Mouse (Mus musculus) midbrain, embryonic 11.5 days (tissue): Measurements from ENCODE around the gene Fgfbp1. TPM values are rescaled to one million over a fixed set of nuclear protein-coding genes. Genes with fewer than 3 reads are reported as not detected.

Experiments used
- ATAC-seq: fragments of 200-750 bp; cut with Nextera tagmentation; 2 replicates; pipeline ENCODE4 v1.8.0; 2017; ENCODE audit warnings: moderate TSS enrichment, moderate library complexity; ENCODE audit not compliant: low FRiP score
- DNase-seq: peaks from one replicate; pipeline ENCODE4 v3.0.0; 2015; ENCODE audit warnings: low spot score; ENCODE audit errors: missing footprints
- H3K27ac ChIP-seq: fragments of 300-500 bp; sonication (generic); 2 replicates; pipeline ENCODE4 v1.5.1; 2014; ENCODE audit warnings: low read depth, low read length
- H3K27me3 ChIP-seq: fragments of 300-500 bp; sonication (generic); 2 replicates; pipeline ENCODE4 v1.6.1; 2014; ENCODE audit warnings: mild to moderate bottlenecking, low read length, moderate library complexity, mixed read lengths; ENCODE audit not compliant: control insufficient read depth, insufficient read depth
- H3K36me3 ChIP-seq: fragments of 300-500 bp; sonication (generic); 2 replicates; pipeline ENCODE4 v1.6.1; 2014; ENCODE audit warnings: mild to moderate bottlenecking, low read length, moderate library complexity, mixed read lengths; ENCODE audit not compliant: control insufficient read depth, insufficient read depth
- H3K4me1 ChIP-seq: fragments of 300-500 bp; sonication (generic); 2 replicates; pipeline ENCODE4 v1.6.1; 2014; ENCODE audit warnings: low read length; ENCODE audit not compliant: control insufficient read depth, insufficient read depth
- H3K4me2 ChIP-seq: fragments of 300-500 bp; sonication (generic); 2 replicates; pipeline ENCODE4 v1.6.1; 2014; ENCODE audit warnings: mild to moderate bottlenecking, moderate library complexity
- H3K4me3 ChIP-seq: fragments of 300-500 bp; sonication (generic); 2 replicates; pipeline ENCODE4 v1.5.1; 2014; ENCODE audit warnings: low read depth, low read length
- H3K9ac ChIP-seq: fragments of 300-500 bp; sonication (generic); 2 replicates; pipeline ENCODE4 v1.6.1; 2014; ENCODE audit warnings: low read length
- H3K9me3 ChIP-seq: fragments of 300-500 bp; sonication (generic); 2 replicates; pipeline ENCODE4 v1.6.1; 2016; ENCODE audit warnings: low read length; ENCODE audit not compliant: control insufficient read depth
- WGBS: fragments of 180-500 bp; shearing (Covaris S2); extraction: QIAGEN DNeasy Blood & Tissue Kit; methylation state at CpG from one replicate; pipeline ENCODE4 v1.1.7; 2014; 5-methylcytosine and 5-hydroxymethylcytosine counted together
- polyA plus RNA-seq: library from polyadenylated mRNA; unstranded; fragments of >200 nt; fragmentation: Nextera tagmentation; extraction: Ambion mirVana; gene quantifications from 2 replicates; pipeline ENCODE4 v1.2.1, GENCODE M21; 2014

The Fgfbp1 gene
- polyA plus RNA-seq, result 0.53 TPM in 1 of 2 replicates, not detected in the other

DNA sequence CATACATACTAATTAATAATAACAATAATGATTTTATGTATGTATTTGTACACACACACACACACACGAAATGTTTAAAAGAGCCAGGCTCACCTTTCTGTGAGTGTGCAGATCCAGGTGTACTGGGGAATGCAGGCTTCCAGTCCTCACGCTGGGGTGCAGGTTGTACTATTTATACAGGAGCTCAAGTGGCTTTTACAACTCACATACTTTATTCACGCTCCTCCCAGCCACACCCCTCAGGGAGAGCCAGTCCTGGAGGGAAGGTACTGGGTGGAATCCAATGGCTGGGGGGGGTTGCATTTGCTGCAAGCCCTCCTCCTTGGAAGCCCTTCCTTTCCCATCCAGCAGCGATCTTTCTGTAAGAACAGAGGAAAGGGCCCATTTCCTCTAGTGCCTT, at the start of gene Fgfbp1:
Gene Fgfbp1 (minus strand): TSS at position 160 of the 400 bp plus-strand sequence.
- H3K9ac ChIP-seq, result no peak within 1 kb of the TSS
- no peak within 1 kb of the TSS for H3K27ac ChIP-seq
- ATAC-seq (no peak), DNase-seq (no peak)
- 59% methylated on average over 4 of the region's 4 CpGs for WGBS
- H3K4me2 ChIP-seq, result no peak within 1 kb of the TSS
- H3K27me3 ChIP-seq, result no peaks in the 10 kb centered on the region
- H3K4me1 ChIP-seq, result no peaks in the 10 kb centered on the region
- no peaks in the 10 kb centered on the region for H3K9me3 ChIP-seq
- no peaks in the 10 kb centered on the region for H3K36me3 ChIP-seq
- no peak within 1 kb of the TSS for H3K4me3 ChIP-seq

DNA sequence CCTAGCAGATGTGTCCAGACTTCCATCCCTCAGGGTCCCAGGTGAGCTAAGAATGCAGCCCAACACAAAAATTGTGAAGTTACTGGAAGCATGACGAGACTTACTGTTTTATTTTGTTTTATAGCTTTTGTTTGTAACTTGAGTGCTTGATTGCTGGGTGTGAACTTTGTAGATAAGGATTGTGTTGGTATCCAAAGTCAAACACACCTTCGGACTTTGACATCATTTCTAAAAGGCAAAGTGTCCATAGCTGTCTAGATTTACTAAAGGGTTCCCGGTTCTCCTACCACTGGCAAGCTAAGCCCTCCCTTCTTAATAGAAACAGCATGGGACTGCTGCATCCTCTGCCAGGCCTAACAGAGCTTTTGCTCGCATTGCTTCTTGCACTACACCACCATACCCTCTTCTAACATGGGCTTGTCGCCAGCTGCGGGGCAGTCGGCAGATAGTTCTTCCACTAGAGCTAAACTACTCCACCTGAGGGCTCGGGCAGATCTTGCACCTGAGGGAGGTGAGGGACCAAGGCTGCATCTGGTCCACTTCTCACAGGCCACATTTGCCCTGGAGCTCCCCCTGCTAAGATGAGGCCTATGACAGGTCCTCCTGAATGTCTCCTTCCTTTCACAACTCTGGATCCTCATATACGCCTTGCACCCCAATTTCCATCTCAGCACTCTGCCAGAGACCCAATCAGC, 16.9 kb upstream of the Fgfbp1 start:
- WGBS, result 93% methylated on average over 9 of the region's 9 CpGs
- Histone ChIP-seq H3K27me3 (no peaks in the 10 kb centered on the region), H3K27ac (no peak overlapping the region), H3K9me3 (no peaks in the 10 kb centered on the region), H3K4me1 (no peaks in the 10 kb centered on the region), H3K9ac (no peak overlapping the region), H3K4me2 (no peak overlapping the region), H3K36me3 (peaks cover 10% of the 10 kb centered on the region), H3K4me3 (no peak overlapping the region)
- ATAC-seq (no peak), DNase-seq (no peak)

GRCm38 (mm10) chr5:43997626-43998025, 16.0 kb upstream of the Fgfbp1 start:
- no peak overlapping the region for H3K4me3 ChIP-seq
- DNase-seq (no peak), ATAC-seq (no peak)
- no peaks in the 10 kb centered on the region for H3K4me1 ChIP-seq
- H3K36me3 ChIP-seq, result peaks cover 10% of the 10 kb centered on the region
- no peak overlapping the region for H3K4me2 ChIP-seq
- H3K9ac ChIP-seq, result no peak overlapping the region
- 94% methylated on average over 8 of the region's 8 CpGs for WGBS
- H3K27me3 ChIP-seq, result no peaks in the 10 kb centered on the region
- H3K27ac ChIP-seq, result no peak overlapping the region
- no peaks in the 10 kb centered on the region for H3K9me3 ChIP-seq

- ATAC-seq (no peak), DNase-seq (no peak)
- H3K4me2 ChIP-seq, result no peak overlapping the region
- no peaks in the 10 kb centered on the region for H3K9me3 ChIP-seq
- H3K27me3 ChIP-seq, result no peaks in the 10 kb centered on the region
- H3K9ac ChIP-seq, result no peak overlapping the region
- no peaks in the 10 kb centered on the region for H3K4me1 ChIP-seq
- no peak overlapping the region for H3K27ac ChIP-seq
- WGBS, result 91% methylated on average over 4 of the region's 4 CpGs
- H3K36me3 ChIP-seq, result 0 out of 2 replicates have a peak, but pooled peaks cover 2% of the 10 kb centered on the region
- H3K4me3 ChIP-seq, result no peak overlapping the region
These were observed 14.6 kb upstream of the Fgfbp1 start for GRCm38 (mm10) chr5:43996162-43996561.

DNA sequence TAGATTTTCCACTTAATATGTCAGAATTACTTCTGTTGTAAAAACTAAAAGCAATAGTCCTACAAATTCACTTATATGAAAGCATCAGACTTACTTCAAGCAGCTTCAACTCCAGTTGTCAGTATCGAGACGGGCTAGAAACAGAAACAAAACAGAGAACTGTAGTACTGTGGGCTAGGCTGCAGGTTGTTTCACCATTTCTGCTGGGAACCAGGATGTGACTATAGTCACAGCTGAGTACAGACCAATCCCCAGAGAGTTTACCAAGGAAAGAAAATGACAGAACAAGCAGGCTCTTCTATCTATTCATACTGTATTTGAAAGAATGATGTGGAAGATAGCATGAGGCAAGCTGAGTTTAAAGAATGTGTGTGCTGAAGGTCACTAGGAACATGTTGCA, 13.4 kb upstream of the Fgfbp1 start:
- H3K4me3 ChIP-seq, result no peak overlapping the region
- WGBS, result 94% methylated on average over 2 of the region's 2 CpGs
- ATAC-seq, result no peak
- no peak overlapping the region for H3K9ac ChIP-seq
- no peaks in the 10 kb centered on the region for H3K27me3 ChIP-seq
- H3K27ac ChIP-seq, result no peak overlapping the region
- 0 out of 2 replicates have a peak, but pooled peaks cover 2% of the 10 kb centered on the region for H3K36me3 ChIP-seq
- no peaks in the 10 kb centered on the region for H3K4me1 ChIP-seq
- no peak overlapping the region for H3K4me2 ChIP-seq
- H3K9me3 ChIP-seq, result no peaks in the 10 kb centered on the region
- no peak for DNase-seq

DNA sequence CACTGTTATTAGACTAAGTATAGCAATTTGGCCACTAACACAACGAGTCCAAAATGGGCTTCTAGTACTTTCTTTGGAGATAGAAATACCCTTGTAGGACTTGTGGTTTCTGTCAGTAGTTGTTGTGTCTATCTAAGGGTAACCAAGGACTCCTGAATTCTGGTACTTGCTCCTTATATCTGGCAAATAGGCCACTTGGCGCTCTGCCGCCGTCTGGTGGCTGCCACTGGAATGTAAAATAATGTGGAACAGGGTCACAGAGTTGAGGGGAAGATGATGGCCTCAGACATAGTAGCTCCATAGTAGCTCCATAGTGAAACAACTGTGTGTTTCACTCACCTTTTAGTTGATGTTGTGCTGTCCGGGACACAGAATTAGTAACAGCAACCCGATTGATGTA, 8.7 kb upstream of the Fgfbp1 start:
- no peaks in the 10 kb centered on the region for H3K4me1 ChIP-seq
- ATAC-seq, result 0 out of 2 replicates have a peak, but pooled peaks have one; percentile 52
- WGBS, result 61% methylated on average over 6 of the region's 6 CpGs

GRCm38 (mm10) chr5:43989017-43989416, 7.4 kb upstream of the Fgfbp1 start:
- ATAC-seq, result no peak
- no peak overlapping the region for H3K4me3 ChIP-seq
- H3K4me1 ChIP-seq, result no peaks in the 10 kb centered on the region
- DNase-seq, result no peak
- 76% methylated on average over 5 of the region's 5 CpGs for WGBS
- H3K27ac ChIP-seq, result no peak overlapping the region
- no peaks in the 10 kb centered on the region for H3K27me3 ChIP-seq
- no peaks in the 10 kb centered on the region for H3K36me3 ChIP-seq
- no peak overlapping the region for H3K9ac ChIP-seq
- no peaks in the 10 kb centered on the region for H3K9me3 ChIP-seq
- H3K4me2 ChIP-seq, result no peak overlapping the region

More for the DNA sequence above, 8.7 kb upstream of the Fgfbp1 start:
- no peak overlapping the region for H3K4me3 ChIP-seq
- H3K27ac ChIP-seq, result no peak overlapping the region
- peak; percentile 92 for DNase-seq
- H3K4me2 ChIP-seq, result no peak overlapping the region
- no peaks in the 10 kb centered on the region for H3K36me3 ChIP-seq
- H3K27me3 ChIP-seq, result no peaks in the 10 kb centered on the region
- H3K9ac ChIP-seq, result no peak overlapping the region
- H3K9me3 ChIP-seq, result no peaks in the 10 kb centered on the region

GRCm38 (mm10) chr5:43986212-43986611, 4.6 kb upstream of the Fgfbp1 start:
- Histone ChIP-seq H3K4me2 (no peak overlapping the region), H3K4me1 (no peaks in the 10 kb centered on the region), H3K27ac (no peak overlapping the region), H3K36me3 (no peaks in the 10 kb centered on the region), H3K27me3 (no peaks in the 10 kb centered on the region), H3K4me3 (no peak overlapping the region), H3K9me3 (no peaks in the 10 kb centered on the region), H3K9ac (no peak overlapping the region)
- DNase-seq (no peak), ATAC-seq (no peak)

- DNase-seq, result no peak
- H3K9ac ChIP-seq, result no peak overlapping the region
- ATAC-seq, result no peak
- WGBS, result 55% methylated on average over 1 of the region's 1 CpGs
- H3K4me1 ChIP-seq, result no peaks in the 10 kb centered on the region
- no peak overlapping the region for H3K4me3 ChIP-seq
- H3K4me2 ChIP-seq, result no peak overlapping the region
- H3K36me3 ChIP-seq, result no peaks in the 10 kb centered on the region
- H3K27me3 ChIP-seq, result no peaks in the 10 kb centered on the region
- no peak overlapping the region for H3K27ac ChIP-seq
- no peaks in the 10 kb centered on the region for H3K9me3 ChIP-seq
These were observed 1.3 kb upstream of the Fgfbp1 start for GRCm38 (mm10) chr5:43982896-43983295.
